Mouse (Mus musculus) cerebellum, postnatal 14 days (tissue): Measurements from ENCODE around the gene Gm49601.

Experiments
- DNase-seq, 2 experiments: peaks; one replicate each; pipeline ENCODE4 v3.0.0; 2021; ENCODE audit warnings: mixed read lengths in 2 of 2

Gm49601 gene

DNA sequence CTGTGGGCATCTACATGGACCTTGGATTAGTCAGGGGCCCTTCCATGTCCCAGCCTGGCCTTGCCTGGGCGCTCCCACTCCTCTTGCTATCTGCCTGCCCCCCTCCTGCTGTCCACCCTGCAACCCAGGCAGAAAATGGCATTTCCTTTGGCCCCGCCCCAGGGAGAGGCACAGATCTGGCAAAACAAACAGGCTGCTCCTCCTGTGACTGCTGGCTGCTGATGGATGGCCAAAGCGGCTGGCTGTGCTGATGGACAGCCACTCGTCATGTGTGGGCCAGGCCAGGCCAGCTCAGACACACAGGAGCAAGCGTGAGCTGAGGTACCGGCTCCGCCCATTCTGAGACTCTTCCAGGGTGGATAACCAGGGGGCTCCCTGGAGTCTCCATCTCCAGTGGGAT is 24.8 kb downstream of the Gm49601 start:
- peak; percentile 27 to 49 for DNase-seq

DNA sequence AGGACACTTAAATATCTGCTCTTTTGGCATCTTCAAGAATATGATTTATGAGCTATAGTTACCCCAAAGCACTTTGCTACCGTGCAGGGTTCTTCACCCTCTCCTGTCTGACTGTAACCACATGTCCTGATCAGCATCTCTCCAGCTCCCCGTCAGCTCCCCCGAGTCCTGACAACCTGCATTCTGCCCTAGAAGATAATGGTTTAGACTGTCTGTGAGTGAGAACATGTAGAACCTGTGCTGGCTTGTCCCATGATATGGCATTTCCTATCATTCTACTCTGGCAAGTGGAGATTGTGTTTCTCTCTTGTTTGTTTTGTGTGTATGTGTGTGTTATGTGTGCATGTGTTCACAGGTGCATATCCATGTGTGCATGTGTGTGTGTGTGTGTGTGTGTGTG is 28.2 kb downstream of the Gm49601 start:
- no peak for DNase-seq

DNA sequence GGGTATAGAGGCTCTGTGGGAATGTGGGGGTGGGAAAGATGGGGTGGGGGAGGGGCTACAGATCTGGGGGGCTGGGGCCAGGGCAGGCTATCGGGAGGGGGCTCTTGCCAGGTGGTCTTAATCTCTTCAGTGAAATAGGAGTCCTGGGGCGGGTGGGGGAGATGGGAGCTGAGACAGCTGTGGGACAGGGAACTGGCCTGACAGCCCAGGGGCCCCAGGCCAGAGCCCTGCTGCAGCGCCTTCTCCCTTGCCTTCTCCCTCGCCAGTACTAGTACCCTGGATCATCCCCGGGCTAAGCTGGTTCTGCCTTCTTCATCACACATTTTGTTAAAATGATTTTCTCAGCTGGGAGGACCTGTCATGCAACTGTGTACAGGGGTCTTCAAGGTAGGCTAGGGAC is 30.0 kb downstream of the Gm49601 start:
- DNase-seq: no peak

DNA sequence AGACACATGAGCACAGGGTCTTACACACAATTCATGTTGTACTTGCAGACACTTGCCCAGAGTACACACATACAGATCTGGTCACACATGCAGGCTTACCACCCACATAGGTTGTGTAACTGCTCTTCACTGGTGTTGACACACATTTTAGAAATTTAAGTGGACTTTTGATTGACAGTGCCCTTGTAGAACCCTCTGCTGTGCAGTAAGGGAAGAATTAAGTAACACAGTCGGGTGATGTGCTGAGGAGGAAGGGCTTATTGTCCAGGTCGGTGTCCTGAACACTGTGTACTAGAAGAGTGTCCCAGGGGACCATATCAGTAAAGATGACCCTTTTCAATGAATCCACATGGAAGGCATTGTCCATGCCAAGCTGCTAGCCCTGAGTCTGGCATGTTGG is 32.3 kb downstream of the Gm49601 start:
- DNase-seq: no peak

DNA sequence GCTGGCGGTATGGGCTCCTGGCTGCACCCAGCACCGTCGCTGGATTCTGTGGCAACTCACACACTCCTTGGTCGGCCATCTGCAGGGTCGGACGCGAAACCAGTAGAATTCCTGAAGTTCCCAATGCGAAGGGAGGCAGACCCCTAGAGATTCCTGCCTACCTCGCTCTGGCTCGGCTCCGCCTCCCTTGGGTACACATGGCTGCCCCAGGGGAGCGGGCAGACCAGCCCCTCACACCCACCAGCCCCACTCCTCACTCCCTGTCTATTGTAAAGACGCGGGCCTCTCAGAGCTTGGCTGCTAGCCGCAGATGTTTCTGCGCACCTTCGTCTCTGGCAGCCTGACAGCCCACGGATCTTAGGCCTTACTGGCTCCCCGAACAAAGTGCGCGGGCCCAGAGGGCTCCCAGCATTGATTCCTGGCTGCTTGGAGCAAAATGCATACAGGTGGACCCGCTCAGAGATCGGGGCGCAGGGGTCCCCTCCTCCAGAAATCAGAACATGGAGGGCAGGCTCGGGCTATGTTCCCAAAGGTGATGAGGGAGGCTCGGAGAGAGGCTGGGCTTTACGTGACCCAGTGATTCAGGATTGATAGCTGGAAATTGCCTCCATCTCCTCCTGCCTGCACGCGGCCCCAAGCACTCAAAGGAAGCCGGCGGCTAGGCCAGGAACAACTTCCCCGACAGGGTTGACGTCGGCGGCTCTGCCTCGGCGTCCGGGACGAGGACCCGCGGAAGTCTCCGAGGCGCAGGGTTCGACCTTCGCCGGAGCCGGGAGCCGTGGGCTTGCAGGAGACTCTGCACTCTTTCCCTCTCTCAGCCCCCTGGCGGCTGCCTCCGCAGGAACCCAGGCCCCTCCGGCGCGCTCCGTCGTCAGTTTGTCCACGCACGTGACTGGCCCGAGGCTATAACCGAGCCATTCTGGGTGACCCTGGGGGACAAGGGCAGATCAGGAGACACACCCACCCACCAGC is 34.9 kb downstream of the Gm49601 start:
- DNase-seq: no peak

DNA sequence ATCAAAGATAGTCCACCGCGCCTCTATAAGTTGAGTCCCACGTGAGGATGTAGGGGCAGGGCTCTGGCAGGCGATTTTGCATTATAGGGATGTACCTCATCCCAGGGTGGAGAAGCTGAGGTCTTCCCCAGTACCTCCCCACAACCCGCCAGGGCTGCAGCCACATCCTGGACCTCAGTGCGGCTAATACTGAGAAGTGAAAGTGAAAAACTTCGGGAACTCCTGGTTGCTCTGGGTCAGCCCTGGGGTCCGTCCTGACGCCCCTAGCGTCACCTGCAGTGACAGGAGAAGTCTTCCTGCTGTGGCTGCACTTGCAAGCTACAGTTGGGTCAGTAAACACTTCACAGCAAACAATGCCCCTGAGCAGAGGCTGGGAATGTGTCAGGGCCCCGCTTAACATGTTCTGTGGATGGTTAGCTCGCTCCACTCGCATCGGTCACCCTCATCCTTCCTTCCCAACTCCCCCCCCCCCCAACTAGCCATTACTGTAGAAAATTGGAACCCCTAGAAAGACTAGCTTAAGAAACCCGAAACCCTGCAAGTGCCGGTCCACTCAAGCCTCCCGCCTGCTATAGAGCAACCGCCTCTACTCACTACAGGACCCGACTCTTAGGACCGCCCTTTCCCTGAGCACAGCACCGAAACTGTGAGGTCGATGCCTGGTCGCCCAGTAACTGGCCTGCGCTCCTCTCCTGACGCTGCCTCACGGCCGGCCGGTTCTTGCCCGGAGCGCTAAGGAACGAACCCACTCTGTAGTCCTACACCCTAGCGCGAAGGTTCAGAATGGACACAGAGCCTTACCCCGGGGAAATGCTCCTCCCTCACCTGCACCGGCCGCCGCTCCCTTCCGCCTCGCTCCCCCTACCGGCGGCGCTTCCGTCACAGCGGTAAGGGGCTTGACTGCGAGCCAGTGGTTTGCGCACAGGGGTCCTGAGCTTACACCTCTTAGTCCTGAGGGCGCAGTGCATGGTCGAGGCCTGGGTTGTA is 36.1 kb downstream of the Gm49601 start, which contains the start of gene Tbx1:
Gene Tbx1 (minus strand): TSS at position 868 of the 987 bp plus-strand sequence.
- DNase-seq: peak in 1 of 2 experiments; percentile 28

DNA sequence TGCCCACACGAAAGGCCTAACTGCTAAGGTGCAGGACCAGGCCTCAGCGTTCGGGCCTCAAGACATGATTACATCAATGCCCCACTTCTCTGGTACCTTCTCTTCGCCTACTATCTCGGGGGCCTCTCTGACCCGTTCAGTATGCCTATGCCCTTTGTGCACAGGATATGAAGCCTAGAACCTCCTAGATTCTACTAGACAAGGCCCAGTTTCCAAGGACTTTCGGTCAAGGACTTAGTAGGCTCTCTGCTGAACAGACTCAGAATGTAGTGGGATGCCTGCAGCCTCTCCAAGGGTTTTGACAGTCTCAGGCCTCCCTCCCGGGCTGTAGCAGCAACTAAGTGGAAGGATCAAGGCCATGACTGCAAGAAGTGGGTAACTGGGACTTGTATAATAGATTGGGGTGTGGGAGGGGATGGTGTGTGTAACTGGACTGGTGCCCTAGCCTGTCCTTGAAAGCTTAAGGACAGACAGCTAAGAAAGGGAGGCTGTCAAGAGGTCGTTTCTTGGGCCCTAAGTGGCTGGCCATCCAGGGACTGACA is 37.1 kb downstream of the Gm49601 start:
- DNase-seq: no peak

DNA sequence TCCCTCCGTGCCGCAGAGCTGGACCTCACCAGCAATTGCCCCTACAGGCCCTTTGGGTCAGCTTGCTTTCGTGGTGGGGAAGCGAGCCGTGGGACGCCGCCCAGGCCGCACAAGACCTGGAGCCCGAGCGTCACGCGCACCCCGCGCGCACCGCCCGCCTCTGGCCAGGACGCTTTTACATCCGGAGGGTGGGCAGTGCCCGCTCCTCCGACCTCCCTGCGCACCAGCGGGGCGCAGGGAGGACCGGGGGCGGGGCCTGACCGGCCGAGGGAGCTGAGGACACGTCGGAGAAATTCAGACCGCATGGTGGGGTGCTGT is 37.5 kb downstream of the Gm49601 start:
- DNase-seq: no peak

DNA sequence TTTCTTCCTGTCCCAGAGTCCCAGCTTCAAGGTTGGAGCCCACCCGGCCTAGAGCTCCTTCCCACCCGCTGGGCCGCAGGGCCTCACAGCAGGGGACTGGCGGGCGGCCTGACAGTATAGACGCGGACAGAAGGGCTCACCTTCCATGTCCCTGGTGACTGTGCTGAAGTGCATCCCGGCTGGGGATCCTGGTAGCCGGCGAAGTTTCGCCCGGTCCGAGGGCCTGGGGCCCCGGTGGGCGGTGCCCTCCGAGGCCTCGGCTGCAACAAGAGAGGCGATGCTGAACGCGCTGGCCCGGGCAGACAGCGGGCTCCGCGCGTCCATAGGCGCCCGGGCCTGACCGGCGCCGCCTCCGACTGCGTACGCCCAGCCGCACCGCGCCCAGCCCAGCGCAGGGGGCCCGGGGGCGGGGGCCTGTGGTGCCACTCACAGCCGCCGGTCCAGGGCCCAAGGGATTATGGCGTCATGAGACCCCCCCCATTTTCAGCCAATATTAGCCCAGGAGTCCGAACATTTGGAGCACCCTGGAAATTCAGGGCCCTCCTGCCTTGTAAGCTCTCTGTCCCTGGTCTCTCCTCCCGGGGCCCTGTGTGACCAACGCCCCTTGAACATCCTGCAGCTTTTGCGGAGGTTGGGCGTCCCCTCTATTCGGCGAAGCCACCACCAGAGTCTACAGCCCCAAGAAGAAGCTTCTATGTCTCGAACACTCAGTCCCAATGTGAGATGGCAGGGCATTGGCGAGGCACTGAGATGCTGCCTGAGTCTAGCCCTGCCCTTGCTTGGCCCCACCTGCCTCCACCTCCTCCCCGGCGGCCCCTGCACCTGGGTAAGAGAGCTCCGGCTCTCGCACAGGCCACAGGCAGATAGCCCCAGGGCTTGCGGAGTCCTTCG is 38.1 kb downstream of the Gm49601 start:
- DNase-seq: peak in 1 of 2 experiments; percentile 41

DNA sequence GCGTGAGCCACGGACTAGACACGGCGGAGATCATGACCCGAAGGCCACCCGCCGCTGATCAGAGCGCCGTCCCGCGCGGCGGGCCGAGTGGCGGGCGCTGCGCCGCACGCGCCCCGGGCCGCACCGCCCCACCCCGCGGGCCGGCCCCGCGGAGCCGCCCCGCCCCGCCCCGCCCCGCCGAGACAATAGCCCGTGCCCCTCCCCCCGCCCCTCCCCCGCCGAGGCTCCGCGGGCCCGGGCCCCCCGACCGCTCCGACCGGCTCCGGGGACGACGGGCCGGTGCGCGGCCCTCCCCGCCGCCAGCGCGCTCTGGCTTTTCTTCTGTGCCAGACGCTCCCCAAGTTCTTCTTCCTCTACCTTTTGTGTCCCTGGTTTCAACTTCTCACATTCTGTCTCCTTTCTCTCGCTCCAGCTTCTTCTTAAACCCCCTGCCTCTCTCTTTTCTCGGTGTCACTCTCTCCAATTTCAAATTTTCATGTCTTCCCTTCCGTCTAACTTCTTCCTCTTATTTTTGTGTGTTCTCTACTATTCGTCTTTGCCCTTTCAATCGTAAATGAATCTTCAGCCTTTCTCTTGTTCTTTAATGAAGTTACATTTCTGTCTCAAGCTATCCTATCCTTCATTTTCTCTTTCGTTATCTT is 39.2 kb downstream of the Gm49601 start:
- DNase-seq: no peak

DNA sequence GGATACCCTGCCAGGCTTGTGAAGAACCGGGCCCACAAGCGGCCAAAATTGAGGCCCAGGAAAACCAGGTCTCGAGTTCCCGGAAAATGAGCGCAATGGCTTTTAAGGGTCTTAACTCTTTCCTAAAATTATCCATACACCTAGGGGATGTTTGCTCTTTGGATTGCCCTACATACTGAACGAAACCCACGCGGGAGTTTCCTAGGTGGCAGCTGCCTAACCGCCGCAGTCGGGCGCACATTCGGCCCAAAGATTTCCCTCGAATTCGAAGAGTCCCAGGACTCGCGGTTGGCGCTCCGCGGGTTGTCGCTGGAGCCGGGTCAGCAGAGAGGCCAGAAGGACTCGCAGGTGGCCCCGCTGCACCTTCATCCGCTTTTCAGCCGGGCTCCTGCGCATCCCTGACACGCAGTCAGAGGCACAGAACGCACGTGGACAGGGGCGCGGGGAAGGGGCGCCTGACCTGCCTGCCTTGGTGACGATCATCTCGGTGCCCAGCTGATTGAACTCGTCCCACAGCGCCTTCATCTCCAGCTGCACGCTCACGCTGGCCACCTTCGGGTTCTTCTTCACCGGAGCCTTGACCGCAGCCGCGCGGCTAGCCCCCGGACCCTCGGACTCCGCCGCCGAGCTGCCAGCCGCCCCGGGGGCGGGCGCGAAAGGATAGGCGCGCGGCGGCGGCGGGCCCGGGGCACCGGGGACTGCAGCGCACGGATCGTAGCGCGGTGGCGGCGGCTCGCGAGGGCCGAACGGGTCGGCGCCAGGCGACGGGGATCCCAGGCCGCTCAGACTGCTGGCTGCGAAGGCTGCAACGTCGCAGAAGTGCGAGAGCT is 39.9 kb downstream of the Gm49601 start:
- no peak for DNase-seq

DNA sequence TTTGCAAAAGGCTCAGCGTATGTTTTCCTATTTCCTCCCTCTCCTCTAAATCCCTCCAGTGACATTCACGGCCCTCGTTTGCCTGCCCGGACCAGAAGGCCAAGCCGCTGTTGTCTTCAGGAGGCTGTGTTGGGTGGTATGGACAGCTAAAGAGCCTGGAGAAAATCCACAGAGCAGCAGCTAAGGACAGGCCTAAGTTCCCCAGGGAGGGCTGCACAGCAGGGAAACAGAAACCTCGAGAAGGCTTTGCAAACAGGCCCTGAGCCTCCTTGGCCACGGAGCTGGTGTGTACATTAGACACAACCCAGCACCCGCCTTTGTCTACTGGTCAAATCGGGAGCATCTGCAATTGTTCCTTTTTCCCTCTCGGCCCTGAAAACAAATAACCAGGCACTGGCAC is 40.6 kb downstream of the Gm49601 start:
- no peak for DNase-seq

DNA sequence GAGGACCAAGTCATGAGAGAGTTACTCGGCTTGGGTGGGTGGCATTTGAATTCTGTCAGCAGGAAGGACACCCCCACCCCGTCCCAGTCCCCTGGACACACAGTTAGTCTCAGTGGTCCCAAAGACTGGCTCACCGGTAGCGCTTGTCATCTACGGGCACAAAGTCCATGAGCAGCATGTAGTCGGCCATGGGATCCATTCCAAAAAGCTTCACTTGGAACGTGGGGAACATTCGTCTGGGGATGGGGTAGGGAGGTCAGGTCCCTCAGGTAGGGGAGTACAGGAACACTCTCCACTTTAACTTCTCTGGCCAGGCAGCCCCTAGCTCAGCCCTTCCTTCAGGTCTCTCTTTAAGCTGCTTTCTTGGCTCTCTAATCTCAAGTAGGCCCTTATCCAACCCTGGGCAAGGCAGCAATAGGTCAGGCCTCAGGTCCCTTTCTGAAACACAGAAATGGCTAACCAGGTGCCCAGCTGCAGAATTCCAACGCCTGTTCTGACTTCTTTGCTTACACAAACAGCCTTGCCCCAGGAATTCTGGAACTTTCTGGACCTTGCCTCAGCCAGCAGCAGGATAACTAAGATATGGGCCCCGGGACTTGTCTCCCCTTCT is 41.2 kb downstream of the Gm49601 start:
- no peak for DNase-seq

DNA sequence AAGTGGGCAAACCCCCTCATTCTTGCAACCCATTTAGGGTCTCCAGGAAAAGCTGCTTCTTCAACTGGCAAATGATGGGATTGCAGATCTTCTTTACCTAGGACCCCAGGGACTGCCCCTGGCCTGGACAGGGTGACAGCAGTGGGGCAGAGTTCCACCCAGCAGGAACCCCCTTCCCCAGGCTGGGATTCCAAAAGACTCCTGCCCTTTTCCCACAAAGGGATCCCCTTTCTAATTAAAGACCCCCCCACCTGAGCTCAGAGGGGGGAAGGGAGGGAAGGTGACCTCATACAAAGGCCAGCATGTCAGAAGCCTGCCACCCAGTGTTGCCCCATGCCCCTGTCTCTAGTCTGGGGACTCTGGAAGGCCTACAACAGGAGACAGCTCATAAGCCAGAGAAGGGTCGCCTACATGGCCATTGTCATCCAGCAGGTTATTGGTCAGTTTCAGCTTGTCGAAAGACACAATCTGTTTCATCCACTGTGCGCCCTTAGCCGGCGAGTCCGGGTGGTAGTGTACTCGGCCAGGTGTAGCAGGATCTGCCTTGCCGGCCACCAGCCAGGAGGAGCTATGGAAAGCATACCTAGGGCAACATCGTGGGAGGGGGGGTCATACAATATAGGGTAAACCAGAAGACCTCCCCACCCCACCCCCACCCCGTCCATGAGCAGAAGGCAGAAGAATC is 42.4 kb downstream of the Gm49601 start:
- no peak for DNase-seq

DNA sequence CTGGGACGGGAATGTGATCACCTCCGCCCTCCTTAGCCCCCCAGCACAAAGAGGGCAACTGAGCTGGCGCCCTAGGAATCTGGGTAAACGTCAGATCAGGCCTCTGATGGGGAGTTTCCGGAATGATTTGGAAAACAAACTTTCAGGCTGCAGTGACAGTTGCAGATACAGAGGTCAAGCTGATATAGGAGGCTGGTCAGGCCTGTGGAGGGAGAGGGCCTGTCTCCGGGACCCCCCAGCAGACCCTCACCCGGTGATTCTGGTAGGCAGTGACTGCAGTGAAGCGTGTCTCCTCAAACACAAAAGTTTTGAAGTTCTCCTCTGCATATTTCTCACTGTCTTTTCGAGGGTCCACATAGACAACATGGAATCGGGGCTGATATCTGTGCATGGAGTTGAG is 43.1 kb downstream of the Gm49601 start:
- no peak for DNase-seq

DNA sequence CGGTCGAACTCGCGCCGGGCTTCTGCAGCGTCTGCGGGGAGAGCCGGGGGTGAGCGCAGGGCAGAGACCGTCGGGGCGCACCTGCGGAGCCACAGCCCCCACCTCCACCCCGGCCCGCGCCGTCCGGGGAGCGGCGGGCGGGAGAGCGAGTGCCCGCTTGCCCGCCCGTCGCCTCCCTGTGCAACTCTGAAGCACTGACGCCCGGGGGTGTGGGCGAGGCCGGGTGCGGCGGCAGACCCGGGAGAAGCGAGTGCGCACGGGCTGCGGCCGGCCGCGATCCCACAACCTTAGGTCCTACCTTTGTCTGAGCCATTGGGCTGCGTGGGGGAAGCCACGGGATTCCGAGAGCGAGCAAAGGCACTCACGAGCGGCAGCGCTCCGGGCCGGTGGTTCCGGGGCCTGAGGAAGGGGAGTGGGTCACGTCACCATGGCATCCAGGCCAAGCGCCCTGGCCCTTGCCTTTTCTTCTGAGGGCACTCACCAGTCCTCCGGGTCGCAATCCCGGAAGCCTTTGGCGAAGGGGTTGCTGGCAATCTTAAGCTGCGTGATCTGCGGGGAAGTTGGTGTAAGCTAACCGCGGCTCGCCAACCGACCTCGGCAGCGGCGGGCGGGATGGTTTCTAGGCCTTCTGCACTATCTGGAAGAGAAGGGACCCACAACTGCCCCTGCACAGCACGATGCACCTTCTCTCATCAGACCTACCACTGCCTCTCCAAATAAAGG is 43.6 kb downstream of the Gm49601 start:
- no peak for DNase-seq

DNA sequence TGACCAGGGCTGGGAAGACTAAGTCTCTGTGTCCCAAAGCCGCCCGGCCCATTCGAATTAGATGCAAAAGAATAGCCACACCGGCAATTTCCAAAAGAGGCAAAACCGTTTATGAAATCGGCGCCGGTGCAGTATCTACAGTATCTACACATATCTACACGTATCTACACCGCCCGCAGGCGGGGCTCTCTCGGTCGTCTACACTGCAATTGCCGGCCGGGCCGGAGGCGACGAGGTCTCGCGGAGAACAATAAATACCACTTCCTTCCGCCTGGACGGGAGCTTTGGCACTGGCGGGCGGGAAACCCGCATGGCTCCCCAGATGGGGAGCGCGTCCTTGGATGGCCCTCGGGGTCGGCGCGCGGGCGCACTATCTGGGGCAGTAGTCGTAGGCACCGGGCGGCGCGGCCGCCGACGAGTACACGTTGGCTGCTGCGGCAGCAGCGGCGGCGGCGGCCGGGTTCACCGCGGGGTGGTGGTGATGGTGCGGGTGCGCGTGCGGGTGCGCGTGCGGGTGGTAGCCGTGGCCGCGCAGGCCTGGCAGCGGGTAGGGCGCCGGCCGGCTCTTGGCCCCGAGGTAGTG is 44.5 kb downstream of the Gm49601 start:
- DNase-seq: peak; percentile 24 to 31

DNA sequence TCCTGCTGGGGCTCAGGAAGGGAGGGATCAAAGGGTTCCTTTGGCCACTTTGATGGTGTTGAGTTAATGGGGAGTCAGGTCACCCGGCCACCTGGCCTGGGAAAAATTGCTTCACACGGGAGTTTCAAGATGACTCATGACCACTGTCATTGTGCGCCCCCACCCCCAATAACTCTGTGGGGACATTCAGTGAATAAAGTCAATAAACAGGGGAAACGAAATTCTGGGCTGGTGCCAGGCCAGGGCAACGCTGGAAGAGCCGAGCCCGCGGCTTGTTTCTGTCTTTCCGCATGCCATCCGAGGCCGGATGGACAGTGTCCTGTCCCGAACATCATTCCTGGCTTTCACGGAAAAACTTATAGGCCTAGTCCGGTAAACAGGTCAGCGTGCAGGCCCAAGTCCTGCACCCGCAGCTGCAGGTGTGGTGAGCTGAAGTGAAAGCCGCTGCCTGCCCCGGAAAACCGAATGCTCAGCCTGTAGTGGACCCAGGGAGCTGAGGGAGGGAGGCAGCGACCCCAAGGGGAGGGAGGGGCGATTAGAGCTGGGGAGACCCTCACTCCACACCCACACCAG is 45.1 kb downstream of the Gm49601 start:
- no peak for DNase-seq
